Mouse (Mus musculus) cortical plate, adult 2 months (tissue): Measurements from ENCODE around the gene Vav2.

Experiments
- CTCF ChIP-seq: fragments of 200-500 bp; IDR thresholded peaks from 2 replicates; pipeline ENCODE4 v1.5.1; 2011; ENCODE audit warnings: mild to moderate bottlenecking, control low read depth, low read length; ENCODE audit not compliant: insufficient read depth; ENCODE audit errors: extremely low read depth
- POLR2A ChIP-seq: fragments of 200-500 bp; IDR thresholded peaks from 2 replicates; pipeline ENCODE4 v1.6.1; 2011; ENCODE audit warnings: mild to moderate bottlenecking, low read length, control low read depth; ENCODE audit not compliant: insufficient read depth; ENCODE audit errors: extremely low read depth

DNA sequence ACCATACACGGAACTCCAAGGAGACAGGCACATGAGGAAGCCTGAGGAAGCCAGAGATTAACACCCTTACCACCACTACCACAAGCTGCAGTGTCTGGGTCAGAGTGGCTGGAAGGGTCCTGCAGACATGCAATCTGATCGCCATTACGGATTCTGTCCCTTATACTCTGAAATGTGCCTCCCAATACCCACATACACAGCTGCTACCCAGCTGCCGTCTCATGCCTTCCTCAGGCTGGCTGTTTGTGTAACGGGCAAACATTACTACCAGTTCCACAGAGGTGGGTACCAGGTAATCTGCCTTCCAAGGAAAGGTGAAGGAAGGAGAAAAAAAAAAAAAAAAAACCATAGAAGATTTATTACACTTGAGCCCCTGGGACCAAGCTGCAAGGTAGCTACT, 110.7 kb downstream of the Vav2 start:
- no peak for TF ChIP-seq CTCF
- no peak for TF ChIP-seq POLR2A
